Mouse (Mus musculus): Measurements from ENCODE around the gene Igsf3.

Igsf3 gene

DNA sequence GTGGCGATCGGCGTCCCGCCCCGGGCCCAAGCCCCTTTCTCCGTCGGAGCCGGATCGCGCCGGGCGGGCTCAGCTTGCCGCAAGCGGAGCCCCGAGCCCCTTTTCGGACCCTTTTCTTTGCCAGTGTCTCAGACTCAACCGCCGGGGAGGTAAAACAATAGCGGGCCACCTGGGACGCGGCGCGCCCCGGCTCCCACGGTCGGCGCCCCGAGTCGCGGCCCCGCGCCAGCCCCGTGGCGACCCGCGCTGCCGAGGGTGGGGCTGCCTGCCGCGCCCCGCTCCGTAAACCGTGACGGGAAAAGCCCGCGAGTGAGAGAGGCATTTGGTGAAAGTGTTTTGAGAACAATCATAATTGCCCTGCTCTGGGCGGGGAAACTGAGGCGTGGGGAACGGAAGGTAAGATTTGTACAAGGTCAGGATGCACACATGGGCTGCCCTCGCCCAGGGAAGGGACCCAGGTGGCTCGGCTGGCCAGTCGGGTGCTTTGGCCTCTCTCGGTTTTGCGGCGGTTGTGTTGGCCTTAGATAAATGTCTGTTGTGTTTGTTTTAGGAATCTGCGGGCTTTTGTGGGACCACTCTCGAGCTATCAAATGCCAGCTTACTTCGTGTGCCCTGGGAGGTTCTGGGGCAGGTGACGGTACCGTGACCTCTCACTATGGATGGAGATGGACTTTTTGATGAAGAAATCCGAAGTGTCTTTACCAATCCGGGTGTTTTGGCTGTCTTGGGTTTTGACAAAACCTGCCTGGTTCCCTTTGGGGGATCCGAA, 557 bp downstream of the Igsf3 start:
- peak; percentile 44 for DNase-seq

DNA sequence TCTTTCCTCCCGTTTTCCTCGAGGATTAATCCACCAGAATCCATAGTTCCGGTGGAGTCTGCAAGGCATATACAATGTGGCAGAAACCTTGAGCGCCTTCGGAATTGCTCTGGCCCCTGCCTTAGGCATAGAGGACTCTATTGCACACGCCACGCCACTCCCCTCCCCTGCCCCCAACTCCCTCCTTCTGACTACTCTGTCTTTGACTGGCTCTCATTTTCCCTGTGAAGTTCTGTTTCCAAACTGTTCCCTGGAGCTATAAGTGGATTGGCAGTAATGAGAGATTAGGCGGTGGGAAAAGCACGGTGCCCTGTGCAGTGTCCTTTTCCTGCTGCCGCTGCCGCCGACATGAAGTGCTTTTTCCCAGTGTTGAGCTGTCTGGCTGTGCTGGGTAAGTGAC, 1.2 kb downstream of the Igsf3 start:
- peak; percentile 33 for DNase-seq

DNA sequence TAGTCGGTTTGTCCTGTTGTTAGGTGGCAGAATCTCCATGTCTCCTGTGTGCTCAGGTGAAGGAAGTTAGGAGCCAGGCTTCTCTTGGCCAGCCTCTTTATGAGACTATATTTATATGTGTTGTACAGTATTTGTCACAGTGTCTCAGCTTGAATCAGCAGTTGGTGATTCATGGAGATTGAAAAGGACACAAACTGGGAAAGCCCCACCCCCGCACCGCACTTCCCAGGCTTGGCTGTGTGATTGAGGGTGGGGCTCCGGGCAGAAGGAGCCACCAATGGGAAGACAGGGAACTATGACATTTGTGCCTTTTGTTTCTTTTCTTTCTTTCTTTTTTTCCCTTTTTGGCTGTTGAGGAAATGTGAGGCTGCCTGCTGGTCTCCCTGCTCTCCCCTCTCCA, 2.9 kb downstream of the Igsf3 start:
- no peak for DNase-seq

DNA sequence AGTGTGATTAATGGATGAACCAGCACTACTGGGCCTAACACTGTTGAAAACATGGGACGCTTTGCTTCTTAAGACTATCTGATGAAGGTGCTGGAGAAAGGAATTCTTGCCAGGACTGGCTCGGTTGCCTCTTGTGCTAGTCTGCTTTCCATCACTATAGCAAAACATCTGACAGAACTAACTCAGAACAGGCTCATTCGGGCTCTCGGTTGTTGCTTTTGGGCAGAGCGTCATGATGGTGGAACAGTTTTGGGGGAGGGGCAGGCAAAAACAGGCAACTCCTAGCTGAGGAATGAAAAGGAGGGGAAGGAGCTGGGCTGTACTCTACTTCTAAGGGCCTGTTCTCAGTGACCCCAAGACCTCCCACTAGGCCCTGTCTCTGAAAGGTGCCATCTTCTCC, 4.8 kb downstream of the Igsf3 start:
- no peak for DNase-seq

DNA sequence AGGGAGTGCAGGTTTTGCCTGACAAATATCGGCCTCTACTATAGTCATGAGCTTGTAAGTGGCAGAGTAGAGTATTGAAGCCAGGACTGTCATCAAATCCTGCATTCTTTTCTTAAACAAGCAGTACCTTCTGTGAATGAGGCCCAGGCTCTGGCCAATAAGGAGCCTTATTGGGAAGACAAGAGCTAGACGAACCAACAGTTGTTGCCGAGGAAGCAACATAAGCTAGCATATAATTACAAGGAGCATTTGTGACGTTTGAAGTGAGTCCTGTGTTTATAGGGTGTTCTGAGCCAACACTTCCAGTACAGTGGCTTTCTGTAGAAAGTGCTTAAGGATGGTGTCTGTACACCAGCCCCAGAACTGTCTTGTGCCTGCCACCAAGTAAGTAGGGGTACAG, 5.9 kb downstream of the Igsf3 start:
- no peak for DNase-seq

DNA sequence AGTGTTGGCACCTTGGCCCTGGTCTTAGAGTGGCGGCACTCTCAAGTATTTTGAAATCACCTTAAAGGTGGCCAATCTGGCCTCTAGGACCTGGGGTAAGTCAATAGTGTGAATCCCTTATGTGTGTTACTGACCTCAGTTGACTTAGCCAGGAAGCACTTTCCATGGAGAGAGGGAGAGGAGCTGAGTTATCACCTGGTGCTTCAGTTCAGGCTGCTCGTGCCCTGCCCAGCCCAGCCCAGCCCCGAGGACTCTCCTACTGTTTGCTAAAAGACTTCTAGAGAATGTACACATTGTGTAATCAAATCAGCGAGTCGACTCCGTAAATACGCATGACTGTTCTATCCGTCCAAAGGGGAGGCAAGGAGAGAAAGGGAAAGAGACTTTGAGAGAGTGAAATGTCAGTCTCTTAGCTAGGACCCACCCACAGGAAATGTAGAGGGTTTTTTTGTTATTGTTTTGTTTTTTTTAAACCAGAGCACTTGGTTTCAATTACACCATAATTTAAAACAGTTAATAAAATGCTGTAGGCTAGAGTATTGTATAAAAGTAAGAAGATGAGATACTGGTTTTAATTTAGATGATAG, 9.6 kb downstream of the Igsf3 start:
- no peak for DNase-seq

DNA sequence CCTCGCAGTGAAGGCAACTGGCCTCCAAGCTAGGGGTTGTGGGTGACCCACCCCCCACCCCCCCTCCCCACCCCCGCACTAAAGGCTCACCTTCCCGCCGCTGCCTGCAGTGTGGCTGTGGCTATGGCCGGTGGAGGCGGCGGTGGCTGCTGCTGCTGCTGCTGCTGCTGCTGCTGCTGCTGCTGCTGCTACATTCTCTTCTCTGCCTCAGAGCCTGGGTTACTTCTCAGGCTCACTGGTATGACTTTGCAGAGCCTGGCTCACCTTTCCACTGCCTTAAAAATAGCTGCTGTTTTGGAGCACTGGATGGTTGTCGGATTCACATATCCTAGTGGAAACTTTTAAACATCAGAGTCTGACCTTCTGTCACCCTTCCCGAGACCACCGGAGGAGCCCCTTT, 11.0 kb downstream of the Igsf3 start:
- DNase-seq, result no peak

DNA sequence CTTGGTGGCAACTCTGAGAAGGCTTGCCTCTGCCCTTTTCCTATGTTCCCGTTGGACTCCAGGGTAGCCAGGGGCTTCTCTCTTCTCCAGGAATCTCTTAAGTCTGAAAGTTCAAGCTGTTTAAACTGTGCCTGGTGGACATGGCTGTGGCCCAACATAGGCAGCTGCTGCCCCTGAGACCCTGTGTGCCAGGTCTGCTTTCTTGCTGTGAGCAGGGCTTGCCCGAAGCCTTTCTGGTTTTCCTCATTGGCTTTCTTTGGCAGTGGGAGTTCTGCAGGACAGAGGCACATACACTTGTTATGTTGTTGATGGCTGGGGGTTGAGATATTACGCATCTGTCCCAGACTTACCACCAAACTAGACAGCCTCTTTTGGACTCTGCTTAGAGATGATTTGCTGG, 12.7 kb downstream of the Igsf3 start:
- DNase-seq, result no peak

DNA sequence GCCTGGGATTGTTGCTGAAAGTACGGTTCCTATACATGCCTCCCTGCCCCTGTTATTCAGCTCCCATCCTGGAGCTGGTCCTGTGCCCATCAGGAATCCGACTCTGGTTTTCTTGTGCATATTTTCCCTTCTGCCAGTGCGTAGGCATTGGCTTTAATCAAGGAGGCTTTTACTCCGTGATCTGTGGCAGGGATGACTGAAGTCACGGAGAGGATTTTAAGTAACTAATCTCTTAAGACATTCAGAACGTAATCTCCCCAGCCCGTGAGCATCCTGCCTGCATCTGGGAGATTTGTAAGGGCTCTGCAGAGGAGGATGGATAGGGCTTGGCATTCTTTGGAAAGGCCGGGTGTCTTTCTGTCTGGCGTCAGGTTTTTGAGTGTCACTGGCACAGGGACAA, 13.6 kb downstream of the Igsf3 start:
- DNase-seq, result no peak

DNA sequence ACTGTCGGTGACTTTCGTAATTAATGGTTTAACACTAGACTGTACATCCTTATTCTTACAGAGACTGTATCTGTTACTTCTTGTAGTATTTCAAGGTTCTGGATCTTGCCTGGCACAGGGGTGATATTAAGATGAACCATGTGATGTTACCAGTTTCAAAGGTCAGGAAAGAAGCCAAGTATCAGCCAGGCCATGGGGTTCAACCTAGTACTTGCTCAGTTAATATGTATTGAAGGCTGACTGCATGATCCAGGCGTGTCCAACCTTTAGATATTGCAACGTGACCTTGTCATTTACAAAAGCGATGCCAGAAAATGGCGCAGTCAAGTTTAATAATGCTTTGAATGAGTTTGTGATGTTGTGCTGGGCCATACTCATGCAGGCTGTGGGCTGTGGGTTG, 15.1 kb downstream of the Igsf3 start:
- DNase-seq, result no peak

DNA sequence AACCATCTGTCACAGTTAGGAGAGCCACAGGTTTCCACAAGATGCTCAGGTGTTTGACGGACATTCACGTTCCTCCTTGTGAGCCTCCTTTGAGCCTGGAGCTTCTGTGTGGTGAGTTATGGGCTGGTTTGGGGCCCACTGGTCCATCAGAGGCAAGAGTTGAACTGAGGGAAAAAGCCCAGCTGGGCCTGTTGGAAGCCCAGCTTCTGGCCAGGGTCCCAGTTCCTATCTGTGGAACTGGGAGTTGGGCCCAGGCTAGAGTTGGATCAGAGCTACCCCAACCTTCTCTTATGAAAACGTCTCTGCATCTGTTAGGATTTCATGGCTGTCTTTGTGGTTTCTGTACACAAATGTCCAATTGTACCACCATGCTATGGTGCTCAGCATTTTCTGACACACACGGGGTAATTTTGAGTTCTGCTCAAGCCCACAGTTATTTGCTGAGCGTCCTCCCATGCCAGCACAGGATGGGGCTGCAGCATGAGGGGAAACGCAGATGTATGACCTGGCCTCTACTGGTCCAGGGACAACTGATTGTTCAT, 16.3 kb downstream of the Igsf3 start:
- no peak for DNase-seq

DNA sequence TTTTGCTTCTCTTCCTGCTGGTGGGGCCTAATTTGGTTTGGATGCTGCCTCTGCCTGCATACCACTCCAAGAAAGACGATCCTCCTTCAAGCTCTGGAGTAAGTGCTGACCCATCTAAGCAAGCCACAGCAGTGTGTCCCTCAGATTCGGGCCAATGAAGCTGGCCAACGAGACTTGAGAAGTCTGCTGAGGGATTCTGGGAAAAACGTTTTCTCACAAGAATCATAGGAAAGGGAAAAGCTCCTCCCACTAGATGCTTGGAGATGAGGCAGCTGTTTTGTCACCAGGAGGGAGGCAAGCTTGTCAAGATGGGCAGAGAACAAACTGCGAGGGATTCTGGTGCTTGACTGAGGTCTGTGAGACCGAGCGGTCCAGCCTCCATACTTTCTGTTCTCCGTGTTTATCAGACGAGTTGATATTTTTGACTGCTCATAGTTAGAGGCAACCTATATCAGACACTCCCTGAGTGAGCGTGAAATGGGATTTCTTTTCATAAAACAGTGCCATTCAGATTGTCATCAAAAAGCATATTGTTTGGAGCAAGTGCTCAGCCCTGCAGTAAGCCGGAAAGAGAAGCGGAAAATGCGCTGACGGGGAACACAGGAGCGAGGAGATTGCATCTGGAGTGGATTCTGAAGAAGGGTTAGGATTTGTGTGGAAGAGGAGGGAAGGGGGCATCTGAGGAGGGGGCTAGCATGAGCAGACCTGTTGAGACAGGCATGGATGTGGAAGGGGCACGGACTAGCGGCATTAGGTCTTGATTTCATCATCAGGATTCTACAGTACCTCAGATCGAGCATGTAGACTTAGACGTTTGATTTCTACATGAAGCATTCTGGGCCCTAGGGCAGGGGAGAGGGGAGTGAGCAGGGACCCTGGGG, 17.0 kb downstream of the Igsf3 start:
- no peak for DNase-seq

DNA sequence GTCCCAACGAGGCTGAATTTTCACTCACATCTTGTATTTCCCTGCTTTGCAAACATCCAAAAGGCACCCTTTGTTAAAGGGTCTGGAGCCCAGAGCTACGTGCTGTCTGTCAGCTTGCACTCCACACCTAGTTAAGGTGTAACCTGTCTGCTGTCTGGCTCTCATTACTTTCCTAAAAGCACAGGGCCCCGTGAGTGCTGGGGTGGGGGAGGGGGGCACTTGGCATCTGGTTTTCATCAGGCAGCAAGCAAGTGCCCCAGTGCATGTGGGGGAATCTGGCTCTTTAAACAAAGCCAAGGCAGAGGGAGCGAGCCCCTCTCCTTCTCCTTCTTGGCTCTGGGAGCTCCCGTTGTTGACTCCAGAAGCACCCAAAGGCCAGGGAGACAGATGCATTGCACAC, 18.5 kb downstream of the Igsf3 start:
- DNase-seq, result peak; percentile 15

DNA sequence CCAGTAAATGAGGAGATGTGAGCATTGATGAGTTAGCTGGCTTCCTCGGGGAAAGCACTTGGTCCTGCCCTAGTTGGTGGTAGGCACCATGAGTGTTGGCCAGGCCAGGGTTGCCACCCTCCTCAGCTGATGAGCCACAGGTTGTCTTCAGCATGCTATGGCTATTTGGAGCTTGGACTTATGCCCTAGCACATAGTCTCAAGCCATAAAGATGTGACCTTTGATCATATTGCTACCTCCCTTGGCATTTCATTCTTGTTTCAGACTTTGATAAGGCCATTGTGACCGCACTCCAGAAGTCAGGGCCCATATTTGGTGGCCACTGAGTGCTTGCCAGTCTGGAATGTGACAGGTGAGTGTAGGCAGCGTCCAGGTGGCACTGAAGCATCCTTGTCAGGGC, 19.2 kb downstream of the Igsf3 start:
- no peak for DNase-seq

DNA sequence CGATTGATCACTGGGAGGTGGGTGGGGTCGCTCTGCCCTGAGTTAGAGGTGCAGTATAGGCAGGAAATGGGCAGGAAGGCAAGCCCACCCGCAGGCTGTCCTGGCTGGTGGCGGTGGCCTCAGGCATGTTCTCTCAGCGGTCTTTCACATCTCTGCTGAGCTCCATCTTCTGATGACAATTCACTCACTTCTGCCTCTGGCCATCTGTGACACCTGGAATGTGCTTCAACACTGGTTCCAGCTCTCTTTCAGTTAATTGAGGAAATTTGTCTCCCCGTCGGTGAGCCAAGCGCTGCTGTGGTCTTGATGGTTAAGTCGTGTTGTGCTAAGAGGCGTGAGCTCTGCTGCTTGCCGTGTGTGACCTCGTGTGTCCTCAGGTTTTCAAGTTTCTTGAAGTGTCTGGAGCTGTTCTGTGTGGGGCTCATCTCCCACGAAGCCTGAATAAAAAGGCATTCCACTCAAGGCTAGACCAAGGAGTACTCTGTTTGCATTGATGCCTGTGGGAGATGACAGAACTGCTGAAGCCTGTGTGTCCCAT, 19.9 kb downstream of the Igsf3 start:
- no peak for DNase-seq

DNA sequence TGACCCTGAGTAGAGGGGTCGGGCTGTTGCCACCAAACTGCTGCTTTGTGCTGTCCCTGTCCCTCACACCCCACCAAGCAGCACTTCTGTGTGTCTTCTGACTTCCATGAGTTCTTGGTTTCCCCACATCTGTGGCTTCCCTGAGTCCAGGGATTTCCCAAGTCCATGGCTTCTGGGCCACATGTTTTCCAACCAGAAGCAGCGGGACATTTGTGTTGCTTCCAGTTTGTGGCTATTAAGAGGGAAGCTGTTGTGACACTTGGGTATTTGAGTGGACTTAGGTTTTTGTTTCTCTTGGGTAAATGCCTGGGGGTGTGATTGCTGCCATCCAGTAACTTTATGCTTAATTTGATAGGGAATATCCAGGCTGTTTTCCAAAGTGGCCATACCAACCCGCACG, 20.5 kb downstream of the Igsf3 start:
- DNase-seq, result no peak

DNA sequence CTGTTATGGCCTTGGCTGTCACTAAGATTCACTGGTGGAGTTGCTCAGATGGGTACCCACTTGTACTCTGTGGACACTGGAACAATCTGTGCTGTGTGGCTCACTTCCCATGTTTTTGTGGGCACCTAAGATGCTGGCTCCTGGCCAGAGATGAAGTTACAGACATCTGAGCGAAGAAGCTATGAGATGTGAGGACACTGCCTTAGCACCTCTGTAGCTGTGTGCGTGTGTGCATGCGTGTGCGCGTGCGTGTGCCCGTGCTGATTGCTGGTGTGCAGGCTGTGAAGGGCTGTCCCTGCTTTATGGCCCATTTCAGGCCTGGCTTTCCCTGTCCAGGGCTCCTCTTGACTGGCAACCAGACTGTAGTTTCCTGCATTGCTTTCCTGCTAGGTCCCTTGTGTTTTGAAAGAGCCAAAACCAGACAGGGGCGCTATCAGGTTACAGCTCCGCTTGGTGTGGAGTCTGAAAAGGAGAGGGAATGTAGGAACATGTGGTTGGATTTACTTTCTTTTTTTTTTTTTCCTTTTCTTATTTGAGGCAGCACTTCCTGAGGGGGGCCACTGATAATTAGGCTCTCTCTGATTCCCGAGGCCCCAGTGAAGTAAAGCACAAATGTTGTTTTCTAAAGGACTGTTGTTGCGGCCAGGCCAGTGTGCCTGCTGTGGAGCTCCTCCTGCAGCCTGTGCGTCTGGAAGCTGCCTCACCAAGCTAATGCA, 21.3 kb downstream of the Igsf3 start:
- DNase-seq, result no peak

DNA sequence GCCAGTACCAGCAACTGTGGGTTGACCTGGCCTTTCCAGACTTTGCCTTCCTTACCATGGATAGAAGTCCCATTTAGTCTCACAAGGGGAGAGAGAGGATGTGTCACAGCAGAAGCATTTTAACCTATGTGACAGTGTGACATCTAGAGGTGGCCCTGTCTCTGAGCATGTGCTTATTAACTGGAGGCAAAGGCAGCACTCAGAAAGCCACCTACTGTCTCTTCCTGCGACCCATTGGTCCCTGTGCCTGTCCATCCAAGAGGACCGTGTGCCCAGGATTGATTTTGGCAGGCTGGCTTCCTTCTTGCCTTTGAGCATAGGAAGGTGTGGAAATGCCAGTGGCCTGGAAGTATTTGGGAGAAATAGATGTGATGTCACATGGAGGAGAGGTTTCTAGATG, 22.0 kb downstream of the Igsf3 start:
- no peak for DNase-seq

DNA sequence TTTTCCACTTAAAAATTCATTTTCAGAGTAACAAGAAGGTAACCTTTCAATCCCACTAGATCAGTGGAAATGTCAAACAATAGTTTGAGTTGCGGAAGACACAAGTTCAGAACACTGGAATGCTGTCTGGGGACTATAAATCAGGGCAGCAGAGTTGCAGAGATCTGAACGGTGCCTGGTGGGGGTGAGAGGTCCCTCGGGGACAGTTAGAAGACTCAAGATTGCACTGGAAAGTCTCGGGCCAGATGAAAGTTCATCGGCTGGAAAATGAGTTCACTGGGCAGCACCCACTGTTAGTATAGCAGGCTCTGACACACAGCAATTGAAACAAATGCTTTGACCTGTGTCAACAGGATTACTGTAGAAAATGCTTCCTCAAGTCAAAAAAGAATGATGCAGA, 24.6 kb downstream of the Igsf3 start:
- DNase-seq, result no peak

DNA sequence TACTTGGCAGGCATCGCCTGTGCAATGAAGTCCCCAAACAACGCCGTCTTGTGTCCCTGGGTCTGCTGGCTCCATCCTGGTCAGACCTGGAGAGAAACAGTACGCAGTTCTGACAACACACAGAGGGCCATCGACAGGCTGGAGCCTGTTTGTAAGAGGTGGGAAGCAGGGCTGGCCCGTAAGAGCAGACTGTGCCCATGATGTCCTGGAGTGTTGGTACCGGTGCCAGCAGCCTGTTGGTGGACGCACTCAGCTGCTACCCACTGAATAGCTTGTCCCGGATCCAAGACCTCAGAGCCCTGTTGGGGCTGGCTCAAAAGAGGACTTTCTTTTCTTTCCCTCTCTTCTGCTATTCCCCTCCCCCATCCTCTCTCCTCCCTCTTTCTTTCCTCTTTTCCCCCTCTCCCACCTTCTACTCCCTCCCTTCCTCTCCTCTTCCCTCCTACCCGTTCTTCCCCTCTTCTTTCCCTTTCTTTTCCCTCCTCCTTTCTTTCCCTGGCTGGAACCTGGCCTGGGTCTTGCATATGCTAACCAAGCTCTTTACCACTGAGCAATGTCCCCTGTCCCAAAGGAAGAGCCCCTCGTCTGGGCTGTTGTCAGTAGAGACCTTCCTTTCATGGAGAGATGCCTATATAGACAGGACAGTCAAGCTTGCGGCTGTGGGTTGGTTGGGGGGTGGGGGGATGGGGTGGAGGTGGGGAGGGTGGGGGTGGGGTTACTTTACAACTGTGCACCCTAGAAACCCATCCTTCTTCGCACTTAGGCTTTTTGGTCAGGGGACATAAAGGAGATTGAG, 27.9 kb downstream of the Igsf3 start:
- DNase-seq, result no peak

DNA sequence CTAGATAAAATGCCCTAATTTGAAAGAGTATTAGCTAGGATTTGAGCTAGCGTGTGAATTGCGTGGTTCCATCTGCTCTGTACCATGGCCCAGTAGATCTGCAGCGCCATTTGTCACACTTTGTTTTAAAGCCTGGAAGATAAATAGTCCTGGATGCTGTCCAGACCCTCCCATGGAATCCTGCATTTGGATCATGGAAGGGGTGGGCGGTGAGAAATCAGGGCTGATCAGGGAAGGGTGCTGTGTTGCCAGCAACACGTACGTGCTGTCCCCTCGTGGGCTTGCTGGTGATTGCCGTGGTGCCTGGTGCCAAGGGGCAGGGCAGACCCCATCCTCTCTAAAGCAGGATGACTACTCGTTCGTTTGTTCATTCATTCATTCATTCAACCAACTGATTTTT, 28.6 kb downstream of the Igsf3 start:
- no peak for DNase-seq

DNA sequence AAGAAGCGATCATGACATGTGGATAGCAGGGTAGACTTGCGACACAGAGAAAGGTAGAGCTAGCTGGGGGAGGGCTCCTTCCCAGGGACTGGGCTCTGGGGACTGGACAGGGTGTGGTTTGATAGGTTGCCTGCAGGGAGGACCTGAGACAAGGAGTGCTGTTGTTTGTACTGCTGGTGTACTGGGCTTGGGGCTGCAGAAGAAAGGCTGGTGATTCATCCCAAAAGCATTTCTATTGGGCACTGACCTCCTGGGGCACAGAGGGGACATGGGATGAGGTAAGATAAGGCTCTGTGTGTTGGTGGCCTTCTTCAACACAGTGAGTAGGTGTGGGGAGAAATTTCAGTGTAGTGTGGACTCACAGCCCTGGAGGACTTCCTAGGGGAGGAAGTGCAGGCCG, 29.2 kb downstream of the Igsf3 start:
- DNase-seq, result no peak
